Mouse (Mus musculus): Measurements from ENCODE around the gene Taf5l. TPM values are rescaled to one million over a fixed set of nuclear protein-coding genes. Genes with fewer than 3 reads are reported as not detected.

Gene Taf5l
- total and polyA plus RNA-seq, 2 experiments from 2014 or later = 21.7 to 42.0 TPM

DNA sequence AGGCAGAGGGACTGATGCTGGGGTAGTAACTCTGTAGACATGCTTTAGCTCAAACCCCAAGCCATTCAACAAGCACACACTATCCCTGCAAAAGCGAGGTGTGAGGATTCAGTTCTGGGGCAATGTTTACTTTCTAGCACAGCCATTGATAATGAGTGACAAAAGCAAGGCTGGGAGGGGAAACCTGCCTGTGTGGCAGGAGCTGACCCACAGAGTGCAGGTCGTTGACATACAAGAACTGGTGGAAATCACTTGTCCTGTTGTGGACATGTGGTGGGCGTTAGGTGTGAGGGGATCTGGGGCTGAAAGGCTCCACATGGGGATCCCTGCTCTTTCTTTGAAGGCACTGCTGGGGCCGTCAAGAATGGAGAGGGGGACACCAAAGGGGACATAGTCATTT is 31.4 kb upstream of the Taf5l start:
- ATAC-seq (no peak), DNase-seq (ENCODE audit: low spot score) (no peak)
- no peak overlapping the region for H3K27ac ChIP-seq
- no peak overlapping the region for H3K9ac ChIP-seq (replicated peaks; ENCODE audit: low read length)
- TF ChIP-seq CTCF (IDR thresholded peaks at IDR 0.05; ENCODE audit: low read depth) = no peak
- no peak overlapping the region for H3K4me2 ChIP-seq (ENCODE audit: low read depth, low read length)
- WGBS = 89% methylated on average over 4 of the region's 4 CpGs
- no peaks in the 10 kb centered on the region for H3K27me3 ChIP-seq (ENCODE audit: insufficient read depth, low read length)
- no peaks in the 10 kb centered on the region for H3K4me1 ChIP-seq (ENCODE audit: insufficient read depth, low read length)
- no peaks in the 10 kb centered on the region for H3K9me3 ChIP-seq (ENCODE audit: low read length)
- no peak overlapping the region for H3K4me3 ChIP-seq (ENCODE audit: low read length)
- H3K36me3 ChIP-seq (ENCODE audit: insufficient read depth, low read length) = peaks cover 4% of the 10 kb centered on the region

DNA sequence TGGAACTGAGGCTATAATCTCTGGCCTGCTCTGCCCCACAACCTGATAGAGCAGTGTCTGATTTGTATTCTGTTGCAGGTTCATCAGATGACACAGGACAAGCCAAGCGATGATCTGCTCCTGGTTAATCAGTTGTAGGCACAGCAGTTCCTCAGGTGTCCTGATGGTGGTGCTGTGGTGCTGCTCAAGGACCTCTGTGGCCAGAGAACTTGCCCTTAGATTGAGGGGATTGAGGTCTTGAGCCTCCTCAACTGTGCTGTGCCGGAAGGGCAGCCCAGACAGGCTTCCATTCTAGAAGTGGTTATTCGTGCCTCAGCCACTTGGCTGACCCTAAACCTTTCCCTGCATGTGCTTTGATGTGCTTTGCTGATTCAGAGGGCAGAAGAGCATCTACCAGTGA is 30.9 kb upstream of the Taf5l start:
- no peak overlapping the region for H3K4me2 ChIP-seq (ENCODE audit: low read depth, low read length)
- H3K4me3 ChIP-seq (ENCODE audit: low read length) = no peak overlapping the region
- H3K9ac ChIP-seq (replicated peaks; ENCODE audit: low read length) = no peak overlapping the region
- peak; percentile 70 for ATAC-seq
- H3K36me3 ChIP-seq (ENCODE audit: insufficient read depth, low read length) = peaks cover 8% of the 10 kb centered on the region
- WGBS = 10% methylated on average over 3 of the region's 3 CpGs
- H3K4me1 ChIP-seq (ENCODE audit: insufficient read depth, low read length) = no peaks in the 10 kb centered on the region
- H3K9me3 ChIP-seq (ENCODE audit: low read length) = no peaks in the 10 kb centered on the region
- TF ChIP-seq CTCF (IDR thresholded peaks at IDR 0.05; ENCODE audit: low read depth) = peak; percentile 100
- H3K27me3 ChIP-seq (ENCODE audit: insufficient read depth, low read length) = no peaks in the 10 kb centered on the region
- peak; percentile 80 for DNase-seq (ENCODE audit: low spot score)
- no peak overlapping the region for H3K27ac ChIP-seq

DNA sequence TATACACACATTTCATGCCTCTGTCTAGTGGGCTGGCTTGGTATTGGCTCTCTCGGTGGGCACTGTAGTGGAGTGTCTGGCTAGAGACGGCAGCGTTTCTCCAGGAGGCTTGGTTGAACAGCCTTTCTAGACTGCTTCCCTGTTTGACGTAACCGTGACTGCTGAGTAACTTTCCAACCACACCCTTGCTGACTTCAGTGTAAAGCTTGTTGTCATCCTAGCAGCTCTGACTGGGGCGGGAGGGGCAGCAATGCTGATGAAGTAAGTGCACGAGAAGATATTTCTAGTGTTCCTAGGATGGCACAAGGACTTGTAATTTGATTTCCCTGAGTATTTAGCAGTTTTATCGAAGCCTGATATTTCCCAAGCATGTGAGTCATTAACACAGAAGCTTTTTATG is 24.7 kb upstream of the Taf5l start:
- Histone ChIP-seq H3K9ac (replicated peaks; ENCODE audit: low read length) (no peak overlapping the region), H3K27me3 (ENCODE audit: insufficient read depth, low read length) (no peaks in the 10 kb centered on the region), H3K27ac (no peak overlapping the region), H3K4me2 (ENCODE audit: low read depth, low read length) (no peak overlapping the region), H3K4me1 (ENCODE audit: insufficient read depth, low read length) (no peaks in the 10 kb centered on the region), H3K36me3 (ENCODE audit: insufficient read depth, low read length) (peaks cover 29% of the 10 kb centered on the region), H3K4me3 (ENCODE audit: low read length) (no peak overlapping the region), H3K9me3 (ENCODE audit: low read length) (no peaks in the 10 kb centered on the region)
- DNase-seq (ENCODE audit: low spot score) (no peak), ATAC-seq (no peak)
- no peak for TF ChIP-seq CTCF (IDR thresholded peaks at IDR 0.05; ENCODE audit: low read depth)
- WGBS = 89% methylated on average over 8 of the region's 8 CpGs

DNA sequence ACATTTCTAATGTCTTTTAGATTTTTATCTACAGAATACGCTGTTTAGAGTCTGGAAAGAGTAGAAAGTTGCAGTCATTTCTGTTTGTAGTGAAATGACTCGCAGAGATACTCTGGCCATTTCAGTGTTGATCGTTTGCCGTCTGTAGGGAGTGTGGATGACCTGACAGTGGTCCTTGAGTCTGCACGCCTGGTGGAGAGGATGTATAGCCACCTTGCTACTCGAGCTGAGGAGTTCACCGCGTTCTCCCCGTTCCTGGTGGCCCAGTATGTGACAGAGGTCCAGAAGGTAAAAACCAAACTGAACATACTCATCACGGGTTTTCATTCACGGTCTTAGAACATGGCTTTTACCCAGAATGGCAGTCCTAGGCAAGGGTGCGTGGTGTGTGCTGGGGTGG is 23.7 kb upstream of the Taf5l start:
- Histone ChIP-seq H3K4me1 (ENCODE audit: insufficient read depth, low read length) (no peaks in the 10 kb centered on the region), H3K36me3 (ENCODE audit: insufficient read depth, low read length) (peaks cover 34% of the 10 kb centered on the region), H3K4me2 (ENCODE audit: low read depth, low read length) (no peak overlapping the region), H3K4me3 (ENCODE audit: low read length) (no peak overlapping the region), H3K27ac (no peak overlapping the region), H3K9me3 (ENCODE audit: low read length) (no peaks in the 10 kb centered on the region), H3K27me3 (ENCODE audit: insufficient read depth, low read length) (no peaks in the 10 kb centered on the region), H3K9ac (replicated peaks; ENCODE audit: low read length) (no peak overlapping the region)
- 95% methylated on average over 12 of the region's 12 CpGs for WGBS
- ATAC-seq (no peak), DNase-seq (ENCODE audit: low spot score) (no peak)
- no peak for TF ChIP-seq CTCF (IDR thresholded peaks at IDR 0.05; ENCODE audit: low read depth)

DNA sequence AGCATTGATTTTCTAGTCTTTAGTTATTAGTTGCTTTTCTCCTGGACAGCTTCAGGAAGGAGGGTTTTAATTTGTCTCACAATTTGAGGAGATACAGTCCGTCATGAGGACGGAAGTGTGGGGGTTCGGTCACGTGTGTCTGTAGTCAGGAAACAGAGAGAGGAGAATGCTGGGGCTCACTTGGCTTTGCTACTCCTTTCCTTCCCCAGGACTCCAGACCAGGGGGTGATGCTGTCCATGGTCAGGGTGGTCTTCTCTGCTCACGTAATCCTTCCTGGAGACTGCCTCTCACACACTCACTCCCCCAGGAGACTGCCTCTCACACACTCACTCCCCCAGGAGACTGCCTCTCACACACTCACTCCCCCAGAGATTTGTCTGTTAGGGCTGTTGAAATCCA is 23.2 kb upstream of the Taf5l start:
- Histone ChIP-seq H3K9ac (replicated peaks; ENCODE audit: low read length) (no peak overlapping the region), H3K4me3 (ENCODE audit: low read length) (no peak overlapping the region), H3K4me1 (ENCODE audit: insufficient read depth, low read length) (no peaks in the 10 kb centered on the region), H3K27me3 (ENCODE audit: insufficient read depth, low read length) (no peaks in the 10 kb centered on the region), H3K9me3 (ENCODE audit: low read length) (no peaks in the 10 kb centered on the region), H3K36me3 (ENCODE audit: insufficient read depth, low read length) (peaks cover 39% of the 10 kb centered on the region), H3K27ac (no peak overlapping the region), H3K4me2 (ENCODE audit: low read depth, low read length) (no peak overlapping the region)
- no peak for ATAC-seq
- no peak for DNase-seq (ENCODE audit: low spot score)
- WGBS = 92% methylated on average over 5 of the region's 5 CpGs
- no peak for TF ChIP-seq CTCF (IDR thresholded peaks at IDR 0.05; ENCODE audit: low read depth)

DNA sequence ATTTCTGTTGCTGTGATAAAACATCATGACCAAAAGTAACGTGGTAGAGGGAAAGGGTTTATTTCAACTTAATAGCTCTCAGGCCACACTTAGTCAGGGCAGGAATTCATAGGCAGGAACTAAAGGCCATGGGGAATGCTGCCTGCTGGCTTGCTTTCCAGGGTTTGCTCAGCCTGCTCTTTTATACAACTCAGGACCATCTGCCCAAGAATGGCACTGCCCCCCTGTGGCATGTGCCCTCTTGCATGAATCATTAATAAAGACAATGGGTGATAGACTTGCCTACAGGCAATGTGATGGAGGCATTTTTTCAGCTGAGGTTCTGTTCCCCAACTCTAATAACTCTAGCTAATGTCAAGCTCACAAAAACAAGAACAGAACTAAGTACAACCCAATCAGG is 21.0 kb upstream of the Taf5l start:
- no peaks in the 10 kb centered on the region for H3K27me3 ChIP-seq (ENCODE audit: insufficient read depth, low read length)
- TF ChIP-seq CTCF (IDR thresholded peaks at IDR 0.05; ENCODE audit: low read depth) = no peak
- no peak overlapping the region for H3K4me3 ChIP-seq (ENCODE audit: low read length)
- 69% methylated on average over 1 of the region's 1 CpGs for WGBS
- ATAC-seq (no peak), DNase-seq (ENCODE audit: low spot score) (no peak)
- H3K9ac ChIP-seq (replicated peaks; ENCODE audit: low read length) = no peak overlapping the region
- no peak overlapping the region for H3K4me2 ChIP-seq (ENCODE audit: low read depth, low read length)
- no peak overlapping the region for H3K27ac ChIP-seq
- no peaks in the 10 kb centered on the region for H3K9me3 ChIP-seq (ENCODE audit: low read length)
- no peaks in the 10 kb centered on the region for H3K4me1 ChIP-seq (ENCODE audit: insufficient read depth, low read length)
- peaks cover 52% of the 10 kb centered on the region for H3K36me3 ChIP-seq (ENCODE audit: insufficient read depth, low read length)

DNA sequence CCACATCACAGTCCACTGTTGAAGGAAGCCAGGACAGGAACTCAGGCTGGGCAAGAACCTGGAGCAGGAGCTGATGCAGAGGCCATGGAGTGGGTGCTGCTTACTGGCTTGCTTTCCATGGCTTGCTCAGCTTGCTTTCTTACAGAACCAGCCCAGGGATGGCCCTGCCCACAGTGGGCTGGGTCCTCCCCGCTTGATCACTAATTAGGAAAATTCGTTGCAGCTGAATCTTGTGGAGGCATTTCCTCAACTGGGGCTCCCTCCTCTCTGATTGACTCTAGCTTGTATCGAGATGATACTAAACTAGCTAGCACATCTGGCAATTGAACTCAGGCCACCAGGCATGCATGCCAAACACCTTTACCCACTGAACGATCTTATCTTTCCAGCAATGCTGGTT is 18.2 kb upstream of the Taf5l start:
- TF ChIP-seq CTCF (IDR thresholded peaks at IDR 0.05; ENCODE audit: low read depth) = no peak
- no peak overlapping the region for H3K9ac ChIP-seq (replicated peaks; ENCODE audit: low read length)
- H3K9me3 ChIP-seq (ENCODE audit: low read length) = no peaks in the 10 kb centered on the region
- peaks cover 66% of the 10 kb centered on the region for H3K36me3 ChIP-seq (ENCODE audit: insufficient read depth, low read length)
- no peak for DNase-seq (ENCODE audit: low spot score)
- H3K4me3 ChIP-seq (ENCODE audit: low read length) = no peak overlapping the region
- WGBS = 82% methylated on average over 4 of the region's 4 CpGs
- H3K4me2 ChIP-seq (ENCODE audit: low read depth, low read length) = no peak overlapping the region
- no peak overlapping the region for H3K27ac ChIP-seq
- H3K4me1 ChIP-seq (ENCODE audit: insufficient read depth, low read length) = no peaks in the 10 kb centered on the region
- no peaks in the 10 kb centered on the region for H3K27me3 ChIP-seq (ENCODE audit: insufficient read depth, low read length)
- ATAC-seq = no peak

Measured in hindbrain, postnatal 0 days (tissue).